Mouse (Mus musculus) monocyte, adult 2 months (primary cell): ENCODE results near the gene Doc2g.
A peak's percentile ranks its signal among the peaks of the same experiment; 100 is the strongest.

Experiments used
- DNase-seq, 2 experiments: peaks; one replicate each; pipeline ENCODE4 v3.0.0; 2022; ENCODE audit warnings: low spot score in 2 of 2, low read depth in 1 of 2

Gene Doc2g

DNA sequence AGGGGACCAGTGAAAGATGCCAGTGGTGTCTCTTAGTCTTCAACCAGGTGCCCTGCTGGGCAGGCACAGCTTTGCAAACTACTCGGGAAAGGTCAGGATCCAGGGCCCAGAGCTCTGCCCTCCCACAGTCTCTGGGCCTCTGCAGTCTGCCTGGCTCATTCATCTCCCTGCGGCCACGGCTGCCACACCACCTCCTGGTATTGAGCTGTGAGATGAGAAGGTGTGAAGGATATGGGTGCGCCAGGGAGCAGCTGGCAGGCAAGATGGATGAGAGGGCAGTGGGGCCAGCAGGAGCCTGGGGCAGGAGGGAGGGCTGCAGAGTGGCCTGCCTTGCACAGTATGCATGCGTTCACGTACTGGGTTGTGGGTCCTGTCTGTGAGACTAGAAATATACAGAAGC, 12.3 kb upstream of the Doc2g start:
- DNase-seq = no peak

DNA sequence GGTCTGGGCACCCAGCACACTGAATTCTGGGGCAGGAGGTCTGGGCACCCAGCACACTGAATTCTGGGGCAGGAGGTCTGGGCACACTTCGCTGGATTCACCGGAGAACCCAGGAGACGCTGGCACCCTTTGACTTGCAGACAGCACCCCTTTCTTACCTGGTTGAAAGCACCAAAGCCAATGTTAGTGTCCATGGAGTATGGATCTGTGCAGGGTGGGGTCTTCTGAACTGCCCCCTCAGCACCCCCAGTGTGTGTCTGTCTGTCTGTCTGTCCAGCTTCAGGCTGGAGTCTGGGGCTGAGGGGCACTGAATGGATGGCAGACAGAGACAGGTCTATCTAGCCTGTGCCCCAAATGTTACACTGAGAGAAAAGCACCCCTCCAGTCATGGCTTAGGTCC, 11.6 kb upstream of the Doc2g start:
- no peak for DNase-seq

DNA sequence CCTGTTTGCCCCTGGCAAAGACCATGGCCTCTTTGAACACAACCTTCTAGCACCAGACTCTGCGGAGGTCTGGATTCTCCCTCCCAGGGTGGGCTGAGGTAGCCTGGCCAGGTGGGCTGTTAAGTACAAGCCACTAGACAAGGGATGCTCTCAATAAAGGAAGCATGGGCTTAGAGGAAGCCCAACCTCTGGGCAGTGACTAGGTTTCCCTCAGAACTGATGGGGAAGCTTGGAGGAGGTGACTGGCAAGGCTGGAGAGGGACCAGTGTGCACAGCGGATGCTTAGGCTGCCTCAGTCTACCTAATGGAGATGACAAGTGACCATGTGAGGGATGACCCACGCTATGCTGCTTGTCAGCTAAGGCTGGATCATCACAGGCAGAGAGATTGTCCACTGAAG, 11.1 kb upstream of the Doc2g start:
- no peak for DNase-seq

DNA sequence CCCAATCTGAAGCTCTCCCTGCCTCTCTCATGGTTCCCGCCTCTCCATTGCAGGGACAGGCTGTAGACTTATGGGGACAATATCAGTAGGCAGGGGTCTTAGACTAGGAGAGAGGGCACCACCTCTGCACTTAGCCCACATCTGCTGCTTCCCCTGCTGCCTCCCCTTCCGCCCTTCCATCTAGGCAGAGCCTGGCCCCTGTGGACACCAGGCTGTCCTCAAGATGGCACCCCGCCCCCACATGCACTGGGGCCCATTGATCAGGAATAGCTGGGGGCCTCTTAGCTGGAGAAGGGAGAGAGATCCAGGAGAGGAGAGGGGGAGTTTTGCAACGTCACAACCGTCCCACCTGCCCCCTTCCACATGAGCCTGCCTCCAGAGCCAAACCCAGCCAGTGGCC, 10.7 kb upstream of the Doc2g start, which contains the start of gene Tbx10:
TSS of gene Tbx10 (plus strand) at position 337 of the 400 bp plus-strand sequence.
- no peak for DNase-seq

DNA sequence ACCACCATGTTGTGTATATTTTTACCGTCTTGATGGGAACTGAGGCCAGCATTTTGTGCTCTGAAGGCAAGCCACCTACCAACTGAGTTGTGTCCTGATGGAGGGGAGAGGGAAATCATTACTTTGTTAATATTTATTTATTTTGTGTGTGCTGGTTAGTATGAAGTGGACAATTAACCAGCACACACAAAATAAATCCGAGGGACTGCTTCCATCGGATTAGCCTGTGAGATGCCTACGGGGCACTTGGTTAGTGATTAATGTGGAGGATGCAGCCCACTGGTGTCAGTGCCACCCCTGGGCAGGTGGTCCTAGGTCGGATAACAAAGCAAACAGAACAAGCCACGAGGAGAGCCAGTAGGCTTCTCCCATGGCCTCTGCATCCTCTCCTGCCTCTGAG, 8.2 kb upstream of the Doc2g start:
- DNase-seq = no peak

DNA sequence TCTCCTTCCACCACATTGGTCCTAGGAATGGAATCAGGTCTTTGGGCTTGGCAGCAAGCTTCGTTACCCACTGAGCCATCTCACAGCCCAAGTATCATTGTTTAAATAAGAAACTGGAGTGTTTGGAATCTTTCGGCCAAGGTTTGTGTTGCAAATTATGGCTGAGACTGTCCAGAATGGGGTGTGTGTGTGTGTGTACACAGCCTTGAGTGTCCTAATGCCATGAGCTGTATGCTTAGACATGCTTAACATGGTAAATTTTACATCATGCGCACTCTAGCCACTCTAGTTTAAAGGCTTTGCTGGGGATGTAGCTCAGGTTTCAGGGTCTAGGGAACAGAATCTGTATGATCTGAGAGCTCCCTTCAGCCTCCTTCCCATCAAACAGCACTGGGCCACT, 7.6 kb upstream of the Doc2g start:
- no peak for DNase-seq

DNA sequence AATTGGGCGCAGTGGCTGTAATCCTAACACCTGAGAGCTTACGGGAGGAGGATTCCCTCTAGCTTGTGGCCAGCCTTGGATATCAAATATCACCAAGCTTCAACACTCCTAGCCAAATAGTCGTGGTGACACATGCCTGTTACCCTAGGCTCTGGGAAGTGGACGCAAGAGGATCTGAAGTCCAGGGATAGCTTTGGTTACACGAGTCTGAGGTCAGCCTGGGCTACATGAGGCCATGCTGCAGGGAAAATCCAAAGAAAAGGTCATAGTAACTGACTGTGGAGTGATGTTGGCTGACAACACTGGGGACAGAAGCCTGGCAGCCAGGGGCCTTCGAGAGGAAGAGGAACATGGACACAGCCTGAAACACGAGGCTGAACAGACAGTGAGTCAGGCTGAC, 7.0 kb upstream of the Doc2g start:
- DNase-seq = no peak

DNA sequence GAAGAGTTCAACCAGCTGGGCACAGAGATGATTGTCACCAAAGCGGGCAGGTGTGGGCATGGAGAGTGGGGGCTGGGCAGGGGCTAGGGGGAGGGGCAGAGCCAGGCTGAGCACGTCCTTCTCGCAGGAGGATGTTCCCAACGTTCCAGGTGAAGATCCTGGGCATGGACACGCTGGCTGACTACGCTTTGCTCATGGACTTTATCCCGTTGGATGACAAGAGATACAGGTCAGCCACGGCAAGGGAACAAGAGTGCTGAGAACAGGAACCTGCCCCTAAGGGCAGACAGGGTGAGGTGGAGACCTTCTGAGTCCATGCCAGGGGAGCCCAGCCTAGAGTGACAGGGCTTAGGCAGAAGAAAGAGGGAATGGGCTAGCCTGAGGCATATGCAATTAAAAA, 6.4 kb upstream of the Doc2g start:
- DNase-seq = no peak

DNA sequence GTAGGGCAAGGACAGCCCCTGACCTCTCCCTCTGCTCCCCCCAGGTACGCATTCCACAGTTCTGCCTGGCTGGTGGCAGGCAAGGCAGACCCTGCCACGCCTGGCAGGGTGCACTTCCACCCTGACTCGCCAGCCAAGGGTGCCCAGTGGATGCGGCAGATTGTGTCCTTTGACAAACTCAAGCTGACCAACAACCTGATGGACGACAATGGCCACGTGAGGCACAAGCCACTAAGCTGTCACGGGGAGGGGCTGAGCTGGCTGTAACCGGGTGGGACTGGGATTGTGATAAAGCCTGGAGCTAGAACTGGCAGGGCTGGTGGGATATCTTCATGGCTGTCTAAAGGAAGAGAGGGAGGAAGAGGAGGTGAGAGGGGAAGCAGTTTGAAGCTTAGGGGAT, 5.9 kb upstream of the Doc2g start:
- DNase-seq = no peak

DNA sequence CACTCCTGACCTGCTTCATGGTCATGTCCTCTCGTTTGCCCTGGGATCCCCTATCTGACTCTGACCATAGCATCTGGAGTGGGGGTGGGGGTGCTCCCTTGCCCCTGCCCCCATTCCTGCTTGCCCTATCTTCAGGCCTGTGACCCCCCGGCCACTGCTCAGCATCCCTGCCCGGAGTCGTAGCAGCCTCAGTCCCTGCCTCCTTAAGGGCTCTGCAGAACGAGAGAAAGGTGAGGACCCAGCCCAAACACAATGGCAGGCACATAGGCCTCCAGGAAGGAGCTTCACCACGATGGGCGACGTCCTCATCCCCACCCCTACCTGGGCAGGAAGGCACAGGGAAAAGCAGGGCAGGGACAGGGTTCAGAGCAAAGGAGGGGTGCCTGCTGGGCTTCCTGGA, 4.8 kb upstream of the Doc2g start:
- no peak for DNase-seq

DNA sequence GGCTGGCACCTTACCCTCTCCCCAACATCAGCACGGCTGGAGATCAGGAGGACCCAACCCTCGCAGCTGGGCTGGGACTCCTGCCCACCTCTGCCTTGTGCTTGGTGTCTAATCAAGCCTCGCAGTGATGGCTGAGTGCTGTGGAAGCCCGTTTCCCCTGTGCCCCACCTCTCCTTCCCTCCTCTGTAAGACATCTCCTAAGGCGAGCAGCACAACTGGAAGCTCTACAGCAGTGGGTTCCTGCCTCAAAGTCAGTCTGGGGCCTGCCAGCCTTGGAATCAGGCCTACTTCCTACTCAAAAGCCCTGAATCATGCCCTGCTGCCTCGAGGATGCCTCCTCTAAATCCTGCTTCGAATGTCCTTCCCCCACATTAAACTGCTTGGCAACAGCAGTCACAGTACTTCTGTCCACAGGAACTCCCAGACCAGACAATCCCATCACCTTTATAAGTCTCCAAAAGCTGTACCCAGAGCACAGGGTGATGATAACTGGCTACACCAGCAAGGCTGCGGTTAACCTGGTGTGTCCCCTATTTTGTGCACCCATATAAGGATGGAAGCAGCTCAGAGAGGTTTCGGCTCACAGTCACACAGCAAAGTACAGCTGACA, 3.9 kb upstream of the Doc2g start:
- DNase-seq = no peak

DNA sequence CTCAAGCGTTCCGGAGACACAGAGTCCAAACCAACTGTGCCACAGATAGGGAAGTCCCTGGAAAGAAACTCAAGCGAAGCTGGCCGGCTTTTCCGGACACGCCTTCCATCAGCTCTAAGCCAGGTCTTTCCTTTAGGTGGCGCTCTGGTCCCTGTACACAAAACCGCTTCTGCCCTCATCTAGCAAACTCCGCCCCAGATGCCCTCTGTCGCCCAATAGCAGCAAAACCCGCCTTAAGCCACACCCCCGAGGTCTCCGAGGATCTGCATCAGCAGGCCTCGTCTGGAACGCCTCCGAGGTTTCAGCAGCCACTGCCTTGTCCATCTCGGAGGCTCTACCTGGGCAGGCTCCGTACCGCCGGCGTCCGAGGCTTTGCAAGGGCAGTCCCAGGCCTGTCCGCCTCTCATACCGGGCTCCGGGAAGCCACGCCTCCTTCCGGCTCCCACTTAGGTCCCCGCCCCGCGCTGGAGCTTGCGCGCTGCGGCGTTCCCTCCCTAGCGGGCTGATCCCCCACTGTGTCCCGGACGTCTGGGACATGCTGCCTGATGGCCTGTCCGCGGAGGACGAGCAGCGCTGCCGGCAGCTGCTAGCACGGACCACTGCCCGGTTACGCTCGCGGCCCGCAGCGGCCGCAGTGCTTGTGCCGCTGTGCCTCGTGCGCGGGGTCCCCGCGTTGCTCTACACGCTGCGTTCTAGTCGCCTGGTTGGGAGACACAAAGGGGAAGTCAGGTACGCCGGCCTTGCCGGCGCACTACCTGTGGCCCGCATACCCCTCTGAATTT, 2.8 kb upstream of the Doc2g start, which contains the start of the genes Nudt8 and Gm49405:
TSS of gene Nudt8 (plus strand) at position 462 of the 782 bp plus-strand sequence.
TSS of gene Gm49405 (plus strand) at position 508 of the 782 bp plus-strand sequence.
- peak; percentile 95 to 96 for DNase-seq

DNA sequence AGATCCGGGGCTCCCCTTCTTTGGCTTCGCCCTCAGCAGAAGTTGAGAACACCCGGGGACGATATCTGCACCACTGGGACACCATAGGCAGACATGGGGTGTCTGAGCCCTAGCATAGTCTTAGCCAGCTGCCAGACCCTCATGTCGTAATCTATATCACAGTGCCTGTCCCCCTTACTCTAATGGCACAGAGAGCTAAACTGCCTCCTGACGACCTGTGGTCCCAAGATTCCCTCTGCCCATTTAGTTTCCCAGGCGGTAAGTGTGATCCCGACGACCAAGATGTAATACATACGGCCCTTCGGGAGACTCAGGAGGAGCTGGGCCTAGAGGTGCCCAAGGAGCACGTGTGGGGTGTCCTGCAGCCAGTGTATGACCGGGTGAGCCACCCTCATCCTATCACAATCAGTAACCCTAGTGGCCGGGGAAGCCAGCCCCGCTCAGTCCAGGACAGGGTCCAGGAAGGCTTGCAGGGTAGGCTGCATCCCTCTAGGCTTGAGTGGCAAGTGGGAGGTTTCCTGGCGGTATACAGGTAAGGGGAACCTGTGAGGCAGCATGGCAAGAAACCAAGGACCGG, 2.1 kb upstream of the Doc2g start:
- DNase-seq = no peak

DNA sequence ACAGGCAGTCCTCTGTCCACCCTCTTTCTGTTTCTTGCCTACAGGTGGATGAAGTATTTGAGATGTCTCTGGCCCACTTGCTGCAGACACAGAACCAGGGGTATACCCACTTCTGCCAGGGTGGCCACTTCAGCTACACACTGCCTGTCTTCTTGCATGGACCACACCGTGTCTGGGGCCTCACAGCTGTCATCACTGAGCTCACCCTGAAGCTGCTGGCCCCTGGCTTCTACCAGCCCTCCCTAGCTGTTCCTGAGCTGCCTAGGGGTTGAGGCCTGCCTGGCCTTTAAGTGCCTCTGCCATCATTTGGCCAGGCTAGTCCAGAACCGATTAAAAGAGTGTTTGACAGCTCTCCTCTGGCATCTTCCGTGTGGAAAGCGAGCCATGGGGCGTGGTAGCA, 1.4 kb upstream of the Doc2g start:
- no peak for DNase-seq

DNA sequence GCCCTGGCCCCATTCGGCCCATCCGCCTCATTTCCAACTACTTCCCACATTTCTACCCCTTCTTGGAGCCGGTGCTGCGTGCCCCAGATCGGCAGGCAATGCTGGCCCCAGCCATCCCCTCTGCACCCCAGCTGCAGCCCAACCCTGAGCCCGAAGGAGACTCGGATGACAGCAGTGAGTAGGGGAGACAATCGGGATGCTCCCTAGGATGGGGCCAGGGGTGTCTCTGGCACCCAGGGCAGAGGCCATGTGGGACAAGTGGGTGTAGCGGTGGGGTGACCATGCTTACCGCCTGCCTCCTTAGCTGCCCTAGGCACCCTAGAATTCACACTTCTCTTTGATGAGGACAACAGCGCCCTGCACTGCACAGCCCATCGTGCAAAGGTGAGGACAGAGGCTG, 528 bp downstream of the Doc2g start:
- DNase-seq = no peak

DNA sequence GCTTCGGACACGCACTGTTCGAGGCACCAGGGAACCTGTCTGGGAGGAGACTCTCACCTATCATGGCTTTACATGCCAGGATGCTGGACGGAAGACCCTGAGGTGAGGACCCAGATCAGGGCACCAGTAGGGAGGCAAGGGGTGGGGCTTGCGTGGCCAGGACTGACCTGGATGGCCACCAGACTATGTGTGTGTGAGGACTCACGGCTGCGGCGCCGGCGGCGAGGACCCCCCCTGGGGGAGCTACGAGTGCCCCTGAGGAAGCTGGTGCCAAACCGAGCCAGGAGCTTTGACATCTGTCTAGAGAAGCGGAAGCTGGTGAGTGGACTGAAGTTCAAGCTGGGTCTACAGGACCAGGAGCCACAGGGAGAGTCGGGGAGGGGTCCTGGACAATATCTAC, 1.2 kb downstream of the Doc2g start:
- no peak for DNase-seq

DNA sequence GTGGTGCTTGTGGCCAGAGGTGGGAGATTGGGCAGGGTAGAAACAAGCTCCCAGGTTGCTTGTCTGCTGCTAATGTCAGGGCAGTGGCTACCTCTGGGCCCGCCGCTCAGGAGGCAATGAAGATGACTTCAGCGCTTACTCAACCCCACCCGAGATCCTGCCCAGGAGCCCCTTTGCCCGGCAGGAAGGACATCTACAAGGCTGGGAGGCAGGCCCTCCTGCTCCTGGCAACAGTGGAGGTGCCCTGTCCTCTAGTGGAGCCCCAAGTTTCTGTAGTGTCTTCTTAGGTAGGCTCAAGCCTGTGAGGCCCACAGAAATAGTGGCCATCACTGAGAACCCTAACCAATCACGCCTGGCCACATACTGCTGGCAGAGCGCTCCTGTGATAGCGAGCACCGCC, 2.0 kb downstream of the Doc2g start:
- no peak for DNase-seq

DNA sequence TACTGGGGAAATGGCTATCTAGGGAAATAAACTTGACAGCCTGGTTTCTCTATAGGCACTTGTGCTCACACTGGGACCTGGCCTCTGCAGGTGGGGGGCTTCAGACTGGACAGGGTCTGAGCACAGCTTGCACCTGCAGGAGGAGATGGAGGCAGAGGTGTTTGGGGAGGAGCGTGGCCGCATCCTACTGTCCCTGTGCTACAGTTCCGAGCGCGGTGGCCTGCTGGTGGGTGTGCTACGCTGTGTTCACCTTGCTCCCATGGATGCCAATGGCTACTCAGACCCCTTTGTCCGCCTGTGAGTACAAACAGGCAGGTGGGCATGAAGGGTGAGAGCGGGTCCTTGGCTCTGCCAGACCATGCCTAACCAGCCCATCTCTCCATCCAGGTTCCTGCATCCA, 2.9 kb downstream of the Doc2g start:
- DNase-seq = no peak

DNA sequence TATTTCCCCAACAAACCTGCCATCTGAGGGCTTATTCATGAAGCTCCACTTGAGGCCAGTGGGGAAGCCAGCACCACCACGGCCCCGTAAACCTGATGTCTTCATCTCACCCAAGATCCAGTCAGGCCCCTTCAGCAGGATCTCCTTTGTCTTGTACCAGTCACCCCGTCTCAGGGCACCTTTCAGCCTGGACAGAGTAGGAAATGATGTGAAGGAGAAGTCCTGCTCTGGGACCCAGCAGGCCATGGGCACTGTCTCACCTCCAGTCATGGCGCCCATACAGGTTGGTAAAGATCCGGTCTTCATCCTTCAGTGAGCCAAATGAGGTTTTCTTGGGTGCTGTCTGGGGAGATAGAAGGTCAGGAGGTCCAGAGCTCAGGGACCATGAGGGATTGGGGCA, 8.0 kb downstream of the Doc2g start:
- DNase-seq = no peak

DNA sequence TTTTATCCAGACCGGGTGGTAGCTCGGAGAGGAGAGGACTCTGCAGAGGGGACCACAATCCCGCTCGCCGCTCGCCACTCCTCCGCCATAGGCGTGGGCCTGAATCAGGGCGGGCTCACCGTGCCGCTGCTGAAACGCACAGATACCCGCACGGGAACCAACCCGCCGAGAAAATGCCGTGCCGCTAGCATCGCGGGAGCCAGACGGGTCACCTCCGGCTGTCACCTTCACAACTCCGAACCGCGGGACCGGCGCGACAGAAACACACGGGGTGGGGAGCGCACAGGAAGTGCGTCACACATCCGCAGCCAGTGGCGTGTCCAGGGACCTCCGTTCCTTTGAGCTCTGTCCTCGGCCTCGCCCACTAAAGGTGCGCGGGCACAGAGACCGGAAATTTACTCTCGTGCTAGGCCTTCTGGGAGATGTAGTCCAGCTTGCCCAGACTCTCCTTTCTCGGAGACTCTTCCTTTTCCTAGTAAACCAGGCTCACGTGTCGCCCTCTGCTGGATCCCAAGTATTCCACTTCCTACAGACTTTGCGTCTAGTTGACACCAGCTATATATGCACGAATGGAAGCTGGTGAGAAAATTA, 9.4 kb downstream of the Doc2g start, which contains the start of gene Ndufv1:
TSS of gene Ndufv1 (minus strand) at position 375 of the 591 bp plus-strand sequence.
- peak; percentile 87 to 92 for DNase-seq

DNA sequence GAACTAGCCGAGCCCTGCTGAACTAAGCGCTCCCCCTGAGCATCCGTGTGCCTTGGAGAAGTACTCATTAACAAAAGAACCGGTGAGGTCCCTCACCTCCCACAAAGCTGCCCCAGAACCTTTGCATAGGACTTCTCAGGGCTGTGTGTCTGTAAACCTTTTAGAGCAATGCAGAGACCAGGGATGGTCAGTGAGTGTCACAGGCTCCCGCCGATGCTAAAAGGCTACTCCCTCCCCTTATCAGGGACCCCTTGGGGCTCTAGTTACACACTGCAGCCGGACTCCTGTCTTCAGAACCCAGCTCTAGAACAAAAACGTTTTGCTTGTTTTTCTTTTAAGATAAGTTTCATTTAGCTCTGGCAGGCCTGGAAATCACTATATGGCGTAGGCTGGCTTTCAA, 10.0 kb downstream of the Doc2g start:
- DNase-seq = no peak

DNA sequence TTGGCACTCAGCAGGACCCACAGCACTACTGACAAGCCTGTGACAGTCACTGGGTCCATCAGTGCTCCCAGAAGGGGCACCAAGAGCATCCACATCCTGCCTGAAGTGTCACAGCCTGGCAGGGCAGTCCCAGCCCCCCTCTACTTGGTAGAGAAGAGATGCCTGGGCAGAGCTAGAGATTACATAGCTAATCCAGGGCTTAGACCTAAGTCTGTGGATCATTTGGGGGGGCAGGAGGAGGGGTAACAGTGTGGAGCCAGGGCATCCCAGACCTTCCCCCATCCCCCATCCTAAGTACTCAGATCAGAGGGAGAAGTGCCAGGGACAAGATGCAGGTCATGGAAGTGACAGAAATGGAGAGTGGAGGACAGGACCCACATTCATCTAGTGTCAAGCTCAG, 11.7 kb downstream of the Doc2g start:
- DNase-seq = no peak
